Mouse (Mus musculus): ENCODE measurements around the gene Gm17332. TPM values are rescaled to one million over a fixed set of nuclear protein-coding genes. Genes with fewer than 3 reads are reported as not detected.

Gene Gm17332
- not detected in 2 replicates for polyA plus RNA-seq (2012; rRNA removed)
- not detected in 2 replicates for polyA plus RNA-seq (2014; fragmentation: Nextera tagmentation; extraction: Ambion mirVana)

DNA sequence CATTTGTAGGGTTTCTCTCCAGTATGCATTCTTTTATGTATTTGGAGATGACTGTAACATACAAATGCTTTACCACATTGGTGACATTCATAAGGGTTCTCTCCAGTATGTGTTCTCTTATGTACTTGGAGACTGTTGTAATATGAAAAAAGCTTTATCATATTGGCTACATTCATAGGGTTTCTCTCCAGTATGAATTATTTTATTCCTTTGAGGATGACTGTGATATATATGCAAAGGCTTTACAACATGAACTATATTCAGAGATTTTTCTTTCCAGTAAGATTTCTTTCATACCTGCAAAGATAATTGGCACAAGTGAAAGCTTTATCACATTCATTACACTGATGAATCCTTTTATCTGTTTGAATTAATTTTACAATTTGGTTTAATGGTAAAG, at the start of gene Gm17332:
Gm17332 (minus strand) TSS at position 101 of the 400 bp plus-strand sequence.
- ATAC-seq (ENCODE audit: low FRiP score, low read depth) (no peak), DNase-seq (ENCODE audit: low spot score) (no peak)
- H3K4me2 ChIP-seq (replicated peaks; ENCODE audit: low read depth, low read length, severe bottlenecking), result no peak within 1 kb of the TSS
- no peak within 1 kb of the TSS for H3K4me3 ChIP-seq (replicated peaks; ENCODE audit: low read length)
- H3K9me3 ChIP-seq (ENCODE audit: control insufficient read depth, low read length), result no peaks in the 10 kb centered on the region; the same call in 1 of the 2 replicates
- no peak within 1 kb of the TSS for H3K27ac ChIP-seq (replicated peaks; ENCODE audit: low read depth, low read length)
- H3K36me3 ChIP-seq (ENCODE audit: control insufficient read depth, insufficient read depth, low read length), result no peaks in the 10 kb centered on the region
- no peak for TF ChIP-seq POLR2A (IDR thresholded peaks at IDR 0.05; ENCODE audit: borderline replicate concordance, extremely low read depth, insufficient read depth, insufficient read length)
- no peaks in the 10 kb centered on the region for H3K27me3 ChIP-seq (ENCODE audit: control insufficient read depth, insufficient read depth, low read length)
- no peak within 1 kb of the TSS for H3K9ac ChIP-seq (ENCODE audit: low read depth, low read length, severe bottlenecking)
- no peaks in the 10 kb centered on the region for H3K4me1 ChIP-seq (ENCODE audit: control insufficient read depth, insufficient read depth, low read length)

- no peak overlapping the region for H3K4me2 ChIP-seq (replicated peaks; ENCODE audit: low read depth, low read length, severe bottlenecking)
- 64% methylated on average over 4 of the region's 4 CpGs for WGBS
- DNase-seq (ENCODE audit: low spot score) (no peak), ATAC-seq (ENCODE audit: low FRiP score, low read depth) (no peak)
- H3K27me3 ChIP-seq (ENCODE audit: control insufficient read depth, insufficient read depth, low read length), result no peaks in the 10 kb centered on the region
- H3K9me3 ChIP-seq (ENCODE audit: control insufficient read depth, low read length), result no peaks in the 10 kb centered on the region
- TF ChIP-seq POLR2A (IDR thresholded peaks at IDR 0.05; ENCODE audit: borderline replicate concordance, extremely low read depth, insufficient read depth, insufficient read length), result no peak
- H3K4me1 ChIP-seq (ENCODE audit: control insufficient read depth, insufficient read depth, low read length), result 0 out of 2 replicates have a peak, but pooled peaks cover 2% of the 10 kb centered on the region
- no peak overlapping the region for H3K4me3 ChIP-seq (replicated peaks; ENCODE audit: low read length)
- no peak overlapping the region for H3K9ac ChIP-seq (ENCODE audit: low read depth, low read length, severe bottlenecking)
- H3K36me3 ChIP-seq (ENCODE audit: control insufficient read depth, insufficient read depth, low read length), result no peaks in the 10 kb centered on the region
- H3K27ac ChIP-seq (replicated peaks; ENCODE audit: low read depth, low read length), result no peak overlapping the region
These were observed 47.7 kb upstream of the Gm17332 start for GRCm38 (mm10) chr11:31229966-31230365.

GRCm38 (mm10) chr11:31225359-31225758, 43.1 kb upstream of the Gm17332 start:
- ATAC-seq (ENCODE audit: low FRiP score, low read depth) (no peak), DNase-seq (ENCODE audit: low spot score) (no peak)
- no peak overlapping the region for H3K9ac ChIP-seq (ENCODE audit: low read depth, low read length, severe bottlenecking)
- TF ChIP-seq POLR2A (IDR thresholded peaks at IDR 0.05; ENCODE audit: borderline replicate concordance, extremely low read depth, insufficient read depth, insufficient read length), result no peak
- no peak overlapping the region for H3K27ac ChIP-seq (replicated peaks; ENCODE audit: low read depth, low read length)
- H3K4me2 ChIP-seq (replicated peaks; ENCODE audit: low read depth, low read length, severe bottlenecking), result no peak overlapping the region
- H3K4me3 ChIP-seq (replicated peaks; ENCODE audit: low read length), result no peak overlapping the region
- no peaks in the 10 kb centered on the region for H3K9me3 ChIP-seq (ENCODE audit: control insufficient read depth, low read length)
- H3K36me3 ChIP-seq (ENCODE audit: control insufficient read depth, insufficient read depth, low read length), result no peaks in the 10 kb centered on the region
- 54% methylated on average over 1 of the region's 1 CpGs for WGBS
- 0 out of 2 replicates have a peak, but pooled peaks cover 2% of the 10 kb centered on the region for H3K4me1 ChIP-seq (ENCODE audit: control insufficient read depth, insufficient read depth, low read length)
- H3K27me3 ChIP-seq (ENCODE audit: control insufficient read depth, insufficient read depth, low read length), result no peaks in the 10 kb centered on the region

- H3K9me3 ChIP-seq (ENCODE audit: control insufficient read depth, low read length), result no peaks in the 10 kb centered on the region
These were observed 35.7 kb upstream of the Gm17332 start for GRCm38 (mm10) chr11:31218009-31218408.

GRCm38 (mm10) chr11:31195621-31196363, 13.5 kb upstream of the Gm17332 start:
- no peak overlapping the region for H3K4me3 ChIP-seq (replicated peaks; ENCODE audit: low read length)
- WGBS, result 86% methylated on average over 3 of the region's 3 CpGs
- no peak for ATAC-seq (ENCODE audit: low FRiP score, low read depth)

More at GRCm38 (mm10) chr11:31218009-31218408, 35.7 kb upstream of the Gm17332 start:
- H3K4me2 ChIP-seq (replicated peaks; ENCODE audit: low read depth, low read length, severe bottlenecking), result no peak overlapping the region
- DNase-seq (ENCODE audit: low spot score) (no peak), ATAC-seq (ENCODE audit: low FRiP score, low read depth) (no peak)
- no peak overlapping the region for H3K27ac ChIP-seq (replicated peaks; ENCODE audit: low read depth, low read length)
- H3K4me1 ChIP-seq (ENCODE audit: control insufficient read depth, insufficient read depth, low read length), result no peaks in the 10 kb centered on the region
- no peak overlapping the region for H3K9ac ChIP-seq (ENCODE audit: low read depth, low read length, severe bottlenecking)
- H3K36me3 ChIP-seq (ENCODE audit: control insufficient read depth, insufficient read depth, low read length), result no peaks in the 10 kb centered on the region
- no peak for TF ChIP-seq POLR2A (IDR thresholded peaks at IDR 0.05; ENCODE audit: borderline replicate concordance, extremely low read depth, insufficient read depth, insufficient read length)
- H3K4me3 ChIP-seq (replicated peaks; ENCODE audit: low read length), result no peak overlapping the region
- H3K27me3 ChIP-seq (ENCODE audit: control insufficient read depth, insufficient read depth, low read length), result no peaks in the 10 kb centered on the region

More at GRCm38 (mm10) chr11:31195621-31196363, 13.5 kb upstream of the Gm17332 start:
- Histone ChIP-seq H3K4me2 (replicated peaks; ENCODE audit: low read depth, low read length, severe bottlenecking) (no peak overlapping the region), H3K27ac (replicated peaks; ENCODE audit: low read depth, low read length) (no peak overlapping the region), H3K9ac (ENCODE audit: low read depth, low read length, severe bottlenecking) (no peak overlapping the region), H3K36me3 (ENCODE audit: control insufficient read depth, insufficient read depth, low read length) (no peaks in the 10 kb centered on the region), H3K27me3 (ENCODE audit: control insufficient read depth, insufficient read depth, low read length) (no peaks in the 10 kb centered on the region), H3K4me1 (ENCODE audit: control insufficient read depth, insufficient read depth, low read length) (no peaks in the 10 kb centered on the region), H3K9me3 (ENCODE audit: control insufficient read depth, low read length) (no peaks in the 10 kb centered on the region)
- TF ChIP-seq POLR2A (IDR thresholded peaks at IDR 0.05; ENCODE audit: borderline replicate concordance, extremely low read depth, insufficient read depth, insufficient read length), result no peak
- DNase-seq (ENCODE audit: low spot score), result no peak

Data from limb, embryonic 14.5 days (tissue).